In the genomic region with DNA sequence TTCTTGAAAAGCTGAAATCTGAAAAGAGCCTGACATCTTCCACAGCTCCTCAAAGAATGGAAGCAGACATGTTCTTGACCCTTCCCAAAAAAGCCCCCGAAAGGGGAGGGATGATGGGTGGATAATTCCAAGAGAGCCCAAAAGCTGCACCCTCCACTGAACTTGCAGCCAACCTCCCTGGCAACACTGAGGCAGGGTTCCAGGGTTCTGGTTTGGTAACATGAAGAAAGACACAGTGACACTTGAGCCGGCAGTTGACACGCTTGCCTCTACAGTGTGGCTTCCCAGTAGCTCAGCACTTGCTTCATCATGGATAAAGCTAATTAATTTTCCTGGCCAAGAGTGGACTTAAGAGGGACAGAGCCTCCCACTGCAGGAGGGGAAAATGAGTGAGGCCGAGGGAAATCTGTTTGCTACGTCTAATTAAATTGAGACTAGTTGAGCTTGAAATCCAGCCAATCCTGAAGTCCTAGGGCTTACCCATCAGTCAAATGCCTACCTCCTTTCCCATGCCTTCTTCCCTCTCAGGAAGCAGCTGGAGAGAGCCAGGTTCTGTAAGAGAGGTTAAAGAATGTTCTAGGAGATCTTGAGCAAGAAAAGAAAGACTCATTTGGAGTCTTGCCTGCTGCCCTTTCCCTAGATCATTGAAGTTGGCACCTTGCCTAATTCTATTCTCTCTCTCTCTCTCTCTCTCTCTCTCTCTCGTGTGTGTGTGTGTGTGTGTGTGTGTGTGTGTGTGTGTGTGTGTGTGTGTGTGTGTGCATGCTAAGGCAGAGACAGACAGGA, we compare ENCODE assay signal across 9 mouse cellular contexts. TPM values are rescaled to one million over a fixed set of nuclear protein-coding genes. Genes with fewer than 3 reads are reported as not detected.
DNase-seq lines count a peak whose midpoint lies in the region; ATAC-seq and TF ChIP-seq lines count a peak whose summit lies in the region.
"Had no signal": no experiment of that assay in that cellular context is flagged by ENCODE, and none has a peak within 500 bp of the region (broad histone marks: within the 10 kb centered on the region; RNA-seq: fewer than 3 reads in every experiment).

No protein-coding gene starts in this region.

- peak; percentile 46; the same call in 1 of the 2 replicates for ATAC-seq in forebrain, embryonic 15.5 days (replicated peaks)
- no peak for ATAC-seq in kidney, postnatal 0 days (replicated peaks; ENCODE audit: low FRiP score, low read depth)
- 0 out of 2 replicates have a peak, but pooled peaks have one; percentile 16 for ATAC-seq in forebrain, embryonic 16.5 days
- ATAC-seq in heart, embryonic 12.5 days (ENCODE audit: insufficient number of reproducible peaks, low FRiP score): no peak

- H3K9me3 ChIP-seq in forebrain, embryonic 15.5 days: no peaks in the 10 kb centered on the region
- no peaks in the 10 kb centered on the region for H3K9me3 ChIP-seq in forebrain, embryonic 10.5 days
- no peaks in the 10 kb centered on the region for H3K9me3 ChIP-seq in kidney, postnatal 0 days (replicated peaks; ENCODE audit: low read length)
- no peaks in the 10 kb centered on the region for H3K9me3 ChIP-seq in forebrain, embryonic 16.5 days (ENCODE audit: control insufficient read depth, low read length)
- no peaks in the 10 kb centered on the region for H3K9me3 ChIP-seq in heart, embryonic 12.5 days (replicated peaks)
- H3K9me3 ChIP-seq: heart, embryonic 15.5 days; liver, embryonic 15.5 days had no signal

- H3K4me1 ChIP-seq in forebrain, embryonic 15.5 days: peaks cover 5% of the 10 kb centered on the region
- H3K4me1 ChIP-seq in forebrain, embryonic 10.5 days: peaks cover 22% of the 10 kb centered on the region
- H3K4me1 ChIP-seq in kidney, postnatal 0 days (replicated peaks; ENCODE audit: insufficient read depth, low read length): no peaks in the 10 kb centered on the region
- H3K4me1 ChIP-seq in forebrain, embryonic 16.5 days (replicated peaks; ENCODE audit: control insufficient read depth, insufficient read depth, low read length): peaks cover 6% of the 10 kb centered on the region
- H3K4me1 ChIP-seq in heart, embryonic 12.5 days (replicated peaks): peaks cover 35% of the 10 kb centered on the region

- H3K36me3 ChIP-seq in forebrain, embryonic 15.5 days: no peaks in the 10 kb centered on the region
- no peaks in the 10 kb centered on the region for H3K36me3 ChIP-seq in forebrain, embryonic 10.5 days (replicated peaks)
- no peaks in the 10 kb centered on the region for H3K36me3 ChIP-seq in kidney, postnatal 0 days (ENCODE audit: insufficient read depth, low read length)
- no peaks in the 10 kb centered on the region for H3K36me3 ChIP-seq in forebrain, embryonic 16.5 days (ENCODE audit: control insufficient read depth, insufficient read depth)
- no peaks in the 10 kb centered on the region for H3K36me3 ChIP-seq in heart, embryonic 12.5 days
- H3K36me3 ChIP-seq: heart, embryonic 15.5 days; liver, embryonic 15.5 days had no signal

- 36% methylated on average over 5 of the region's 6 CpGs for WGBS in forebrain, embryonic 15.5 days
- 74% methylated on average over 5 of the region's 6 CpGs for WGBS in forebrain, embryonic 10.5 days
- 41% methylated on average over 6 of the region's 6 CpGs for WGBS in kidney, postnatal 0 days
- 32% methylated on average over 6 of the region's 6 CpGs for WGBS in forebrain, embryonic 16.5 days
- WGBS in heart, embryonic 12.5 days: 56% methylated on average over 6 of the region's 6 CpGs

- no peak for TF ChIP-seq CTCF in kidney, postnatal 0 days (IDR thresholded peaks at IDR 0.05; ENCODE audit: low read depth)

- H3K27ac ChIP-seq in forebrain, embryonic 15.5 days (replicated peaks): 0 out of 2 replicates have a peak overlapping the region, but pooled peaks have one; percentile 4
- no peak overlapping the region for H3K27ac ChIP-seq in forebrain, embryonic 10.5 days
- H3K27ac ChIP-seq in kidney, postnatal 0 days: no peak overlapping the region
- H3K27ac ChIP-seq in forebrain, embryonic 16.5 days (ENCODE audit: low read length): no peak overlapping the region
- H3K27ac ChIP-seq in heart, embryonic 12.5 days (ENCODE audit: poor library complexity, severe bottlenecking): no peak overlapping the region
- H3K27ac ChIP-seq: heart, embryonic 15.5 days; liver, embryonic 15.5 days had no signal

- H3K4me3 ChIP-seq in forebrain, embryonic 15.5 days: no peak overlapping the region
- H3K4me3 ChIP-seq in forebrain, embryonic 10.5 days: no peak overlapping the region
- H3K4me3 ChIP-seq in kidney, postnatal 0 days (replicated peaks; ENCODE audit: low read depth, low read length): no peak overlapping the region
- no peak overlapping the region for H3K4me3 ChIP-seq in forebrain, embryonic 16.5 days (replicated peaks; ENCODE audit: low read length)
- no peak overlapping the region for H3K4me3 ChIP-seq in heart, embryonic 12.5 days
- H3K4me3 ChIP-seq: heart, embryonic 15.5 days; liver, embryonic 15.5 days had no signal

- H3K27me3 ChIP-seq in forebrain, embryonic 15.5 days: no peaks in the 10 kb centered on the region
- H3K27me3 ChIP-seq in forebrain, embryonic 10.5 days (ENCODE audit: poor library complexity, severe bottlenecking): no peaks in the 10 kb centered on the region; the same call in 1 of the 2 replicates
- H3K27me3 ChIP-seq in kidney, postnatal 0 days (ENCODE audit: insufficient read depth, low read length): no peaks in the 10 kb centered on the region
- H3K27me3 ChIP-seq in forebrain, embryonic 16.5 days (replicated peaks; ENCODE audit: control insufficient read depth, insufficient read depth, low read length): no peaks in the 10 kb centered on the region
- H3K27me3 ChIP-seq in heart, embryonic 12.5 days (replicated peaks): peaks cover 68% of the 10 kb centered on the region
- H3K27me3 ChIP-seq: liver, embryonic 15.5 days had no signal

- H3K4me2 ChIP-seq in forebrain, embryonic 15.5 days (replicated peaks): no peak overlapping the region
- no peak overlapping the region for H3K4me2 ChIP-seq in kidney, postnatal 0 days (ENCODE audit: low read length)
- no peak overlapping the region for H3K4me2 ChIP-seq in forebrain, embryonic 16.5 days (ENCODE audit: low read length)
- no peak overlapping the region for H3K4me2 ChIP-seq in heart, embryonic 12.5 days
- H3K4me2 ChIP-seq: heart, embryonic 15.5 days; liver, embryonic 15.5 days had no signal

- no peak overlapping the region for H3K9ac ChIP-seq in forebrain, embryonic 15.5 days (replicated peaks)
- H3K9ac ChIP-seq in kidney, postnatal 0 days (ENCODE audit: low read depth, low read length): no peak overlapping the region
- no peak overlapping the region for H3K9ac ChIP-seq in forebrain, embryonic 16.5 days (replicated peaks; ENCODE audit: low read depth, low read length)
- H3K9ac ChIP-seq in heart, embryonic 12.5 days: no peak overlapping the region
- H3K9ac ChIP-seq: heart, embryonic 15.5 days; liver, embryonic 15.5 days had no signal

- DNase-seq in forebrain, embryonic 10.5 days (ENCODE audit: extremely low spot score, low spot score): no peak
- DNase-seq in kidney, postnatal 0 days (ENCODE audit: low spot score): peak; percentile 35
- DNase-seq in kidney, postnatal 25 days: no peak
- peak; percentile 49 for DNase-seq in MN1 (ENCODE audit: low spot score)

RNA-seq across cellular contexts. Expression of a gene that starts 13.1 kb away (rescaled TPM):
- polyA plus RNA-seq in forebrain, embryonic 15.5 days (2015; fragmentation: Nextera tagmentation; extraction: Ambion mirVana): 82.9 and 84.4 TPM in 2 replicates
- 40.3 and 43.1 TPM in 2 replicates for polyA plus RNA-seq in forebrain, embryonic 10.5 days (2016; fragmentation: Nextera tagmentation; extraction: Ambion mirVana)
- polyA plus RNA-seq in kidney, postnatal 0 days (2015; fragmentation: Nextera tagmentation; extraction: Ambion mirVana): 36.4 and 39.4 TPM in 2 replicates
- 92.2 and 92.5 TPM in 2 replicates for polyA plus RNA-seq in forebrain, embryonic 16.5 days (2015; fragmentation: Nextera tagmentation; extraction: Ambion mirVana)
- polyA plus RNA-seq in heart, embryonic 12.5 days (2016; fragmentation: Nextera tagmentation; extraction: Ambion mirVana): 23.7 and 25.4 TPM in 2 replicates

RNA-seq across cellular contexts. Expression of a gene that starts 36.6 kb away (rescaled TPM):
- 54.7 and 62.1 TPM in 2 replicates for polyA plus RNA-seq in forebrain, embryonic 15.5 days (2015; fragmentation: Nextera tagmentation; extraction: Ambion mirVana)
- polyA plus RNA-seq in forebrain, embryonic 10.5 days (2016; fragmentation: Nextera tagmentation; extraction: Ambion mirVana): 8.4 and 10.6 TPM in 2 replicates
- polyA plus RNA-seq in kidney, postnatal 0 days (2015; fragmentation: Nextera tagmentation; extraction: Ambion mirVana): 2.5 and 2.7 TPM in 2 replicates
- 62.8 and 90.9 TPM in 2 replicates for polyA plus RNA-seq in forebrain, embryonic 16.5 days (2015; fragmentation: Nextera tagmentation; extraction: Ambion mirVana)
- 1.5 and 1.7 TPM in 2 replicates for polyA plus RNA-seq in heart, embryonic 12.5 days (2016; fragmentation: Nextera tagmentation; extraction: Ambion mirVana)

Comparison
In these comparisons a context has a peak if more than half of its experiments do, and no peak if none do; other contexts are left out.
1. DNase-seq: peak in kidney, postnatal 0 days (single experiment) and MN1 (single experiment); none in forebrain, embryonic 10.5 days (single experiment) and kidney, postnatal 25 days (0 of 2).
2. ATAC-seq: peak in forebrain, embryonic 15.5 days (single experiment) and forebrain, embryonic 16.5 days (single experiment); none in kidney, postnatal 0 days (single experiment) and heart, embryonic 12.5 days (single experiment).